Mouse (Mus musculus): ENCODE data around the gene Cdk15.

- TF ChIP-seq CTCF (IDR thresholded peaks at IDR 0.05; ENCODE audit: low read depth, low read length) (no peak), GATA1 (IDR thresholded peaks at IDR 0.05; ENCODE audit: borderline replicate concordance, low read length) (no peak), POLR2AphosphoS5 (IDR thresholded peaks at IDR 0.05; ENCODE audit: insufficient replicate concordance, low read depth, low read length) (no peak)
Observed at GRCm38 (mm10) chr1:59285880-59286279, 29.2 kb downstream of the Cdk15 start.
